ENCODE assay signal across 10 mouse cellular contexts in genomic region chr11:61142262-61142661, GRCm38 (mm10). TPM values are rescaled to one million over a fixed set of nuclear protein-coding genes. Genes with fewer than 3 reads are reported as not detected.
DNase-seq lines count a peak whose midpoint lies in the region; ATAC-seq lines count a peak whose summit lies in the region.
"Had no signal": no experiment of that assay in that cellular context is flagged by ENCODE, and none has a peak within 500 bp of the region (broad histone marks: within the 10 kb centered on the region; RNA-seq: fewer than 3 reads in every experiment).

No protein-coding gene starts in this region.

- peaks cover 19% of the 10 kb centered on the region for H3K4me1 ChIP-seq in heart, embryonic 13.5 days

- peak overlapping the region; percentile 25 for H3K4me3 ChIP-seq in heart, embryonic 13.5 days
- H3K4me3 ChIP-seq: embryonic facial prominence, embryonic 15.5 days had no signal

- H3K36me3 ChIP-seq in heart, embryonic 13.5 days: no peaks in the 10 kb centered on the region
- H3K36me3 ChIP-seq: embryonic facial prominence, embryonic 15.5 days had no signal

- no peak for DNase-seq in heart, postnatal 25 days (ENCODE audit: low spot score)
- DNase-seq in c-Kit-positive CD71-negative TER-119-negative erythroid progenitor cells, embryonic 14.5 days (ENCODE audit: low read depth): peak; percentile 50
- peak; percentile 21 for DNase-seq in lung, postnatal 14 days
- peak; percentile 56 to 67 for DNase-seq in thymus, postnatal 10 days (ENCODE audit: low spot score in 2 of 2)
- no peak for DNase-seq in kidney, postnatal 25 days
- DNase-seq in left cerebral cortex, postnatal 14 days (ENCODE audit: low spot score in 2 of 2): no peak
- DNase-seq in gastrocnemius, postnatal 36 days: no peak
- DNase-seq: midbrain, embryonic 14.5 days had no signal

- peaks cover 23% of the 10 kb centered on the region for H3K27me3 ChIP-seq in heart, embryonic 13.5 days (replicated peaks)

- H3K27ac ChIP-seq in heart, embryonic 13.5 days (replicated peaks): no peak overlapping the region
- H3K27ac ChIP-seq: embryonic facial prominence, embryonic 15.5 days had no signal

- 37% methylated on average over 3 of the region's 3 CpGs for WGBS in heart, embryonic 13.5 days

- no peaks in the 10 kb centered on the region for H3K9me3 ChIP-seq in heart, embryonic 13.5 days
- H3K9me3 ChIP-seq: embryonic facial prominence, embryonic 15.5 days had no signal

- no peak overlapping the region for H3K9ac ChIP-seq in heart, embryonic 13.5 days
- H3K9ac ChIP-seq: embryonic facial prominence, embryonic 15.5 days had no signal

- intact Hi-C loops in heart, postnatal 25 days (cut with DNase I): no loop called here
- intact Hi-C loops in left cerebral cortex, postnatal 14 days (cut with DNase I): loop anchor here (5.0 kb wide), 1 partner anchor 40 kb away; no protein-coding TSS in a partner anchor
- intact Hi-C loops in gastrocnemius, postnatal 36 days (cut with DNase I): loop anchor here (5.0 kb wide), 1 partner anchor 35 kb away; no protein-coding TSS in a partner anchor

- no peak for ATAC-seq in heart, embryonic 13.5 days (ENCODE audit: extremely low read depth, insufficient number of reproducible peaks, low FRiP score, low TSS enrichment)

- peak overlapping the region; percentile 8 for H3K4me2 ChIP-seq in heart, embryonic 13.5 days
- H3K4me2 ChIP-seq: embryonic facial prominence, embryonic 15.5 days had no signal

RNA-seq across cellular contexts. Expression of gene Tnfrsf13b, which starts 15.7 kb away (rescaled TPM):
- 1.6 and 2.4 TPM in 2 replicates for polyA plus RNA-seq in heart, embryonic 13.5 days (2015; fragmentation: Nextera tagmentation; extraction: Ambion mirVana)
- total RNA-seq in heart, postnatal 25 days (2021): 1 to 10 TPM in 1 of 2 experiments, under 1 TPM in 1; 0.44 to 1.0 TPM
- 1 to 10 TPM; 1.2 to 1.6 TPM for total RNA-seq in left cerebral cortex, postnatal 14 days (2021)
- under 1 TPM; 0.30 to 0.43 TPM for total RNA-seq in gastrocnemius, postnatal 36 days (2021)

RNA-seq across cellular contexts. Expression of gene Usp22, which starts 32.6 kb away (rescaled TPM):
- 69.9 and 76.1 TPM in 2 replicates for polyA plus RNA-seq in heart, embryonic 13.5 days (2015; fragmentation: Nextera tagmentation; extraction: Ambion mirVana)
- 10 to 100 TPM; 28.1 to 30.6 TPM for total RNA-seq in heart, postnatal 25 days (2021)
- 100 to 1,000 TPM; 275 to 287 TPM for total RNA-seq in left cerebral cortex, postnatal 14 days (2021)
- total RNA-seq in gastrocnemius, postnatal 36 days (2021): 10 to 100 TPM; 13.1 to 18.6 TPM

Comparison
In these comparisons a context has a peak if more than half of its experiments do, and no peak if none do; other contexts are left out.
1. DNase-seq: peak in c-Kit-positive CD71-negative TER-119-negative erythroid progenitor cells, embryonic 14.5 days (single experiment), lung, postnatal 14 days (single experiment) and thymus, postnatal 10 days (2 of 2); none in heart, postnatal 25 days (single experiment), kidney, postnatal 25 days (0 of 2), left cerebral cortex, postnatal 14 days (0 of 2) and gastrocnemius, postnatal 36 days (0 of 2).
2. RNA of gene Usp22, which starts 32.6 kb away (total RNA-seq): 275 to 287 TPM in left cerebral cortex, postnatal 14 days; 28.1 to 30.6 TPM in heart, postnatal 25 days and 13.1 to 18.6 TPM in gastrocnemius, postnatal 36 days; every median in the first group is over 4 times any median in the second.